Mouse (Mus musculus) forebrain, embryonic 14.5 days (tissue): ENCODE results near the gene Herc2. TPM values are rescaled to one million over a fixed set of nuclear protein-coding genes. Genes with fewer than 3 reads are reported as not detected.

ENCODE experiments used
- ATAC-seq: fragments of 200-750 bp; cut with Nextera tagmentation; 2 replicates; pipeline ENCODE4 v1.8.0; 2017; ENCODE audit warnings: mild to moderate bottlenecking, moderate library complexity
- DNase-seq: peaks from one replicate; pipeline ENCODE4 v3.0.0-alpha.2; 2015; ENCODE audit warnings: low spot score
- H3K27ac ChIP-seq: fragments of 300-500 bp; sonication (generic); 2 replicates; pipeline ENCODE4 v1.5.1; 2014; ENCODE audit warnings: low read depth, mild to moderate bottlenecking, control low read depth, low read length, moderate library complexity
- H3K27me3 ChIP-seq: fragments of 300-500 bp; sonication (generic); replicated peaks from 2 replicates; pipeline ENCODE4 v1.6.1; 2014; ENCODE audit warnings: low read length, control low read depth, mixed read lengths; ENCODE audit not compliant: control insufficient read depth, insufficient read depth
- H3K36me3 ChIP-seq: fragments of 300-500 bp; sonication (generic); 2 replicates; pipeline ENCODE4 v1.6.1; 2014; ENCODE audit warnings: low read length, control low read depth; ENCODE audit not compliant: control insufficient read depth, insufficient read depth
- H3K4me1 ChIP-seq: fragments of 300-500 bp; sonication (generic); 2 replicates; pipeline ENCODE4 v1.6.1; 2014; ENCODE audit warnings: antibody characterized with exemption, low read length, control low read depth; ENCODE audit not compliant: control insufficient read depth, insufficient read depth
- H3K4me2 ChIP-seq: fragments of 300-500 bp; sonication (generic); 2 replicates; pipeline ENCODE4 v1.6.1; 2014; ENCODE audit warnings: mild to moderate bottlenecking, control low read depth, low read length
- H3K4me3 ChIP-seq: fragments of 300-500 bp; sonication (generic); 2 replicates; pipeline ENCODE4 v1.5.1; 2014; ENCODE audit warnings: low read depth, low read length, control low read depth
- H3K9ac ChIP-seq: fragments of 300-500 bp; sonication (generic); 2 replicates; pipeline ENCODE4 v1.6.1; 2014; ENCODE audit warnings: mild to moderate bottlenecking, low read length, control low read depth, moderate library complexity
- H3K9me3 ChIP-seq: fragments of 300-500 bp; sonication (generic); replicated peaks from 2 replicates; pipeline ENCODE4 v1.6.1; 2016; ENCODE audit warnings: low read length, control low read depth, mixed read lengths; ENCODE audit not compliant: control insufficient read depth
- WGBS: fragments of 180-500 bp; shearing (Covaris S2); extraction: QIAGEN DNeasy Blood & Tissue Kit; methylation state at CpG from one replicate; pipeline ENCODE4 v1.1.7; 2014; 5-methylcytosine and 5-hydroxymethylcytosine counted together
- polyA plus RNA-seq: library from polyadenylated mRNA; unstranded; fragments of >200 nt; fragmentation: Nextera tagmentation; extraction: Ambion mirVana; gene quantifications from 2 replicates; pipeline ENCODE4 v1.2.1, GENCODE M21; 2014

The Herc2 gene
- polyA plus RNA-seq, 1 experiment from 2014 or later: 27.4 TPM

DNA sequence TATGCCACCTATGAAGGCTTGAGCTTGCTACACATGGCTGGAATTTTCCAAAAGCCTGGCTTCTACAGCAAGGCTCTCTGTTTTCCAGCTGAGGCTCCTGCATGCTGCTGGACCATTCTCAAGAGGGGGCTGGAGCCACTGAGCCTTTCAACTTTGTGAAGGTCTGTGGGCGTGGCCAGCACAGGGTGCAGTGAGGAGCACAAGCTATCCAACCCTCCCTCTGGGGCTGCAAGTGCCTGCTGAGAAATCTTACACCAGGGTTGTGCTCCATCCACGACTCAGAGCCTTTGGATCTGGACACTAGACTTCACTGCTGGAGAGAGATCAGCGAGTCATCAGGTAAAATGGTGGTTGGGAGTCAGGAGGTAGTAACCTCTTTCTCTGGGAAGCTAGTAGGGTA, 189.5 kb downstream of the Herc2 start, which contains the start of gene Oca2:
Oca2 (plus strand) TSS at position 218 of the 400 bp plus-strand sequence.
- 39% methylated on average over 3 of the region's 3 CpGs for whole genome bisulfite sequencing

DNA sequence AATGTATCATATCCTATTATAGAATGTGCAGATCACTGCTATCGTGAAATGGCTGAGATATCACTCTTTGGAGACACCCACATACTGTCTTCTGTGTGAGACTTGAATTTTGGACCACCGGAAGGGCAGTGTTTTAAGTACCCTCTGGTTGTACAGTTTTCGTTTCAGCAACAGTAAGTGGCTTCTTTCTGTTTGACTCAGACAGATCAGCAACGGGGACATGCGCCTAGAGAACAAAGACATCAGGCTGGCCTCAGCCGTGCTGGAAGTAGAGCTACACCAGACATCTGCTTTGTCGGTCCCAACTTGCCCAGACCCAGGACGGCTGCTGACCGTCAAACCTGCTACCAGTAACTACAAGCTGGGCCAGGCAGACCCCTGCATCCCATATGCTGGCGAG, 204.6 kb downstream of the Herc2 start:
- ATAC-seq (no peak), DNase-seq (no peak)
- Histone ChIP-seq H3K27me3 (no peaks in the 10 kb centered on the region), H3K4me2 (no peak overlapping the region), H3K9me3 (no peaks in the 10 kb centered on the region), H3K4me3 (no peak overlapping the region), H3K9ac (no peak overlapping the region), H3K36me3 (no peaks in the 10 kb centered on the region), H3K27ac (no peak overlapping the region), H3K4me1 (no peaks in the 10 kb centered on the region)
- 92% methylated on average over 10 of the region's 10 CpGs for WGBS

More for the DNA sequence above, 189.5 kb downstream of the Herc2 start, which contains the start of gene Oca2:
- Histone ChIP-seq H3K4me1 (no peaks in the 10 kb centered on the region), H3K9me3 (no peaks in the 10 kb centered on the region), H3K4me3 (no peak within 1 kb of the TSS), H3K27me3 (no peaks in the 10 kb centered on the region), H3K36me3 (no peaks in the 10 kb centered on the region), H3K4me2 (no peak within 1 kb of the TSS), H3K27ac (no peak within 1 kb of the TSS), H3K9ac (no peak within 1 kb of the TSS)
- ATAC-seq: no peak
- no peak for DNase-seq

DNA sequence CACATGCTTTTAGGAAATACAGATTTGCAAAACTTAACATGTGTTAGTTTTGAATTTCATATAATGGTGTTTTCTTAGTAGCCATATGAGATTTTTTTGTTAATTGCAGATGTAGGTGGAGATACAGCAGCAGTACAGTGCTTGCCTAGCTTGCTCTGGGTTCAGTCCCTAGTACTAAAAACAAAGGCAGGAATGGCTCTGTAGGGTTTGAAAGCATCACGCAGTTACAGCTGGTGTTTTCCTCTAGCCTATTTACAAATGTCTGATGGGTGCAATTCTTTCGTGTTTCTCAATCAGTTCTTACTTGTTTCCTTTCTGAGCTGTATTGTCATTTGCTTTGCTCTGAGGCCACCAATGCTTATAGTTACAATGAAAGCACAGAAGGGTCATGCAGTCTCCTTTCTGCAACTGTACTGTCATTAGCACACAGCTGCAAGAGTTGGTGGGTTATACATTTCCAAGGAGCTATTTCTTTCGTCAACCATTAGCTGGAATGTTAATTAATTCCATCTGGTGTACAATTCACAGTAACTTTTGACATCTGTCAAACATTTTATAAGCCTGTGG, 208.0 kb downstream of the Herc2 start:
- Histone ChIP-seq H3K4me2 (no peak overlapping the region), H3K9ac (no peak overlapping the region), H3K36me3 (no peaks in the 10 kb centered on the region), H3K4me3 (no peak overlapping the region), H3K9me3 (no peaks in the 10 kb centered on the region), H3K27me3 (no peaks in the 10 kb centered on the region), H3K27ac (no peak overlapping the region), H3K4me1 (no peaks in the 10 kb centered on the region)
- ATAC-seq (peak; percentile 85), DNase-seq (peak; percentile 47)
- WGBS: 61% methylated on average over 3 of the region's 3 CpGs

DNA sequence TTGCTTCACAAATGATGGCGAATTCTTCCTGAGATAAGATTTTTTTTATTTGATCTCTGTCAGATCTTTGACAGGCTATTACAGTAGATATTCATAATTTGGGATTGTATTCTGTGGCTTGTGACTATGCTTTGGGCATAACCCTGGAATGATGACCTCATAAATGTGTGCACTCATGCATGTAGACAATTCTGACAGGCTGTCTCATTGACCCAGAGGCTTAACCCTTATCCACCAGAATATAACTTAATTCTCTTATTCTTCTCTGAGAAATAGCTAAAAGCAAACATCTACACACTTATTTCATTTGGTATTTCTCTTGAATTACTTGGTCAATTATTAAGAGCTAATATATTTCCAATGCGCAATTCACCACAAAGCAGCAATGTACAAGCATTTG, 227.5 kb downstream of the Herc2 start:
- no peak overlapping the region for H3K9ac ChIP-seq
- no peaks in the 10 kb centered on the region for H3K9me3 ChIP-seq
- no peaks in the 10 kb centered on the region for H3K36me3 ChIP-seq
- 93% methylated on average over 2 of the region's 2 CpGs for WGBS
- no peaks in the 10 kb centered on the region for H3K4me1 ChIP-seq
- no peak overlapping the region for H3K4me3 ChIP-seq
- DNase-seq (no peak), ATAC-seq (no peak)
- no peak overlapping the region for H3K4me2 ChIP-seq
- H3K27ac ChIP-seq: no peak overlapping the region
- H3K27me3 ChIP-seq: no peaks in the 10 kb centered on the region

Other genes starting within 250 kb of the Herc2 start
- 54.5 and 69.5 TPM in 2 replicates for gene Cyfip1, start 208.5 kb upstream of the Herc2 start, polyA plus RNA-seq
- 48.0 and 50.8 TPM in 2 replicates for gene Nipa2, start 87.7 kb upstream of the Herc2 start, polyA plus RNA-seq
- 14.4 and 17.5 TPM in 2 replicates for gene Nipa1, start 30.2 kb upstream of the Herc2 start, polyA plus RNA-seq
- 0.75 and 1.1 TPM in 2 replicates for gene Oca2, start 189.6 kb downstream of the Herc2 start, polyA plus RNA-seq